Mouse (Mus musculus): ENCODE measurements around the gene Tdrd1.
"Not testable (repeated sequence)": the region's sequence is repeated elsewhere in the genome, so short reads cannot be mapped to it uniquely, and the experiment has no call there.

Tdrd1 gene

GRCm38 (mm10) chr19:56826047-56826631 lies at the start of gene Tdrd1:
Gene Tdrd1 (plus strand): TSS chr19:56826209.
- no peak for DNase-seq (ENCODE audit: low read depth)

- DNase-seq (ENCODE audit: low read depth), result no peak
Measured at GRCm38 (mm10) chr19:56776719-56777382, 49.2 kb upstream of the Tdrd1 start.

- DNase-seq (ENCODE audit: low read depth), result not testable (repeated sequence)
Measured at GRCm38 (mm10) chr19:56778532-56778931, 47.5 kb upstream of the Tdrd1 start.

- no peak for DNase-seq (ENCODE audit: low read depth)
Measured at GRCm38 (mm10) chr19:56787911-56788310, 38.1 kb upstream of the Tdrd1 start.

DNA sequence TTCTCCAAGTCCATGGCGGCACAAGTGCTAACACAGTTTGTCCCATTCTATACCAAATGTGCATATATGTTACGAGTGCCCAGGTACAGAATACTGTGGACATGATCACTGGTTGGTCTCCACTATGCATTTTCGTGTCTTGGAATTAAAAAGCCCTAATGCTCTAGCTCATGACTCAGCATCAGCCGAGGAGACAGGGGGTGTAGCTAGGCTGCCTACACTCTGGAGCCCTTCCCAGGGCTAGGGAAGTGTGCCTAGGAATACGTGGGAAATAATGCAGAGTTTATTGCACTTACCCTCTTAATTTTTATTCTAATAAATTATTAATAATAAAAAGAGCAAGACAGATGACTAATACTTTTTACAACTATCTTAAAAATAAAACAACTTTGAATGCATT lies 37.1 kb upstream of the Tdrd1 start:
- DNase-seq (ENCODE audit: low read depth), result no peak

- DNase-seq (ENCODE audit: low read depth), result no peak
Measured at GRCm38 (mm10) chr19:56797376-56797775, 28.6 kb upstream of the Tdrd1 start.

DNA sequence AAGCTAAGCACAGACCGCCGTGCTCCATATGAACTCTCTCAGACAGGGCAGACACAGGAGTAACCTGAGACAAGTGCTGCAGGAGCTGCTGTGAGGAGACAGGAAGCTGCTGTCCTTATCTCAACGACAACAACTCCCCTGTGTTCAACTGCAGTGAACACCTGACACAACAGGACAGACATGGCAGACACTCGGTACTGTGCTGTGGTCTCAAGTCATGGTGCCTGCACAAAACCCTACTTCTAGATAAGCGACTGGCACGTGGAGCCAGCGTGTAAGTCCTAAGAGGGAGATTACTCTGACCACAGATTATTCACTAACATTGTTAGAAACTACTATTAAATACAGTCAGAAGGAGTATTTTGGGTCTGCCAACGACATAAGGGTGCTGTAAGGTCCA lies 25.8 kb upstream of the Tdrd1 start:
- DNase-seq (ENCODE audit: low read depth), result no peak

GRCm38 (mm10) chr19:56800930-56801655 lies 24.9 kb upstream of the Tdrd1 start:
- no peak for DNase-seq (ENCODE audit: low read depth)

- peak; percentile 72 for DNase-seq (ENCODE audit: low read depth)
Measured at GRCm38 (mm10) chr19:56801656-56802351, 24.2 kb upstream of the Tdrd1 start.

- no peak for DNase-seq (ENCODE audit: low read depth)
Measured at GRCm38 (mm10) chr19:56802352-56802746, 23.7 kb upstream of the Tdrd1 start.

GRCm38 (mm10) chr19:56805366-56805765 lies 20.6 kb upstream of the Tdrd1 start:
- DNase-seq (ENCODE audit: low read depth), result no peak

- no peak for DNase-seq (ENCODE audit: low read depth)
Measured at GRCm38 (mm10) chr19:56807122-56807521, 18.9 kb upstream of the Tdrd1 start.

- DNase-seq (ENCODE audit: low read depth), result no peak
Measured at GRCm38 (mm10) chr19:56808771-56809170, 17.2 kb upstream of the Tdrd1 start.

DNA sequence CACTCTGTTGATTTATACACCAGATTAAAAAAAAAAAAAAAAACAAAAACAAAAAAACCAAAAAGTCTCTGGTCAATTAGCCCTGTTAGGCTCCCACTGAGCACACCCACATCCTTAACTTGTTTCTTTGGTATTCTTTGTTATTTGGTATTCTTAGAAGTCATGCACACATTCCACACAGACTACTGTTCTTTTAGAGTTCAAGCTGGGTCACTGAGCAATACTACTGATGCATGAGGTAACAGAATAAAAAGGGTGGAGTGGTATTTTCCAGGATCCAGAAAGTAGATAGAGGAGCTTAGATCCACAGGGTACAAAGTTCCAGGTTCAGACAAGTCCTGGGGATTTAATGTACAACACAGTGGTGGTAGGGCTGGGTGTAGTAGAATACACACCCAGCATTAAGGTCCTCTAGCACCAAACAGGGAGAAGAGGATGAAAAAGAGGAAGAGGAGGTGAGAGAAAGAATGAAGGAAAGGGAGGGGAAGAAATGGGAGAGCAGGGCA lies 15.3 kb upstream of the Tdrd1 start:
- no peak for DNase-seq (ENCODE audit: low read depth)

DNA sequence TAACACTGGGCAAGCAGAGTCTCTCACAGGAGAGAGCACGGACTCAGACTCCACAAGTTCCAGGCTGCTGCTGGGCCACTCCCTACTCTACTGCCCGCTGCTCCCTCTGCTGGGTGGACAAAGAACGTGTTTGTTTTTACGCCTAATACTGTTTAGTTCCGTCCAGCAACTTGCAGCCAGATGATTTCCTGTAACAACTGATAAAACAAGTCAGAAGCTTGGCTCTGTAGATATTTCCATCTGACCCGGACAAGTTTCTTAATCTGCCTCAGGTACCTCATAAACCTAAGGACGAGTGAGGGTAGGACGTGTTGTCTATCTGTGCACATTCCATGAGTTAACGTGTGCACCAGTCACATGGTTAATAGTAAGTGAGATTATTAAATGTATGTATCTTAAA lies 14.4 kb upstream of the Tdrd1 start:
- peak; percentile 65 for DNase-seq (ENCODE audit: low read depth)

DNA sequence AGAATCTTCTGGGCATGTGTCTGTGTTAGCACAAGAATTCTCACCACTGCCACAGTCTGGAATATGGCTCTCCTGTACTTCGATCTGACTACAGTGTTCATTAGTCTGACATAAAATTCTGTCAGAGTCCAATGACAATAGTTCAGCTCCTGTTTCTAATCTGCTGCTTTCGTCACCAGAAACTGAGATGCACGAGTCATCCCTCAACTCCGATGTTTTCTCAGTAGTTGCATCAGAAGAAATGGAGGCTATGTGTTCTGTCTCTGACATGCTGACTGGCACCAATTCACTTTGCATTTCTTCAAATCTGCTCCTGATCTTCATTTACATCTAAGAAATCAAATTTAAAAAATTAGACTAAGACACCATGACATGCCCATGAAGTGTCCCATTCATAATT lies 12.6 kb upstream of the Tdrd1 start:
- DNase-seq (ENCODE audit: low read depth), result no peak

DNA sequence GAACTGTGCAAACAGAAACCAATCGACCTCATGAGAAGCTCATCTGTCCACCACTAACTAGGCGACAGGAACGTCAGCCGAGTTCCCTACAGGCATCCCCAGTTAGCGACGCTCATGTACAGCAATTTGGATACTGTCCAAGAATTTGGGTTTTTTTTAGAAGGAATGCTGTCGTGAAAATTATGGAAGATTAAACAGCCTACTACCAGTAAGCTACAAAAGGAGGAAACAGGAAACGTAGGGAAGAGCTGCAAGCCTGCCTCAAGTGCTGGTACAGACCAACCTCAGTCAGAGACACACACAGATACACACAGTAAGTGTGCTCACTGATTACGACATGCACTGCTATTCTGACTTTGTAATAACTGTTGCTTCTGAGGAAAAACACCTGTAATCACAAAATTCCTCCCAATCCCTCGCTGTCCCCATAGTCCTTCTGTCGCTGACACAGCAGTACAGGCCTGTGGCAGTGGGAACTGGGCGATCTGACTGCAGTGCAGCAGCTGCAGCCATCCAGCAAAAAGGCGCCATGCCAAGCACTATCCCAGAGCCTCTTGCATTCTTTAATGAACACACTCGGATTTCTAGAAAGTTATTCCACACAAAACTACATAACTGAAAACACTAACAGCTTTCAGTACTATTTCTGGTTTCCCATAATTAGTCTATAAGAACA lies 8.0 kb upstream of the Tdrd1 start:
- no peak for DNase-seq (ENCODE audit: low read depth)

DNA sequence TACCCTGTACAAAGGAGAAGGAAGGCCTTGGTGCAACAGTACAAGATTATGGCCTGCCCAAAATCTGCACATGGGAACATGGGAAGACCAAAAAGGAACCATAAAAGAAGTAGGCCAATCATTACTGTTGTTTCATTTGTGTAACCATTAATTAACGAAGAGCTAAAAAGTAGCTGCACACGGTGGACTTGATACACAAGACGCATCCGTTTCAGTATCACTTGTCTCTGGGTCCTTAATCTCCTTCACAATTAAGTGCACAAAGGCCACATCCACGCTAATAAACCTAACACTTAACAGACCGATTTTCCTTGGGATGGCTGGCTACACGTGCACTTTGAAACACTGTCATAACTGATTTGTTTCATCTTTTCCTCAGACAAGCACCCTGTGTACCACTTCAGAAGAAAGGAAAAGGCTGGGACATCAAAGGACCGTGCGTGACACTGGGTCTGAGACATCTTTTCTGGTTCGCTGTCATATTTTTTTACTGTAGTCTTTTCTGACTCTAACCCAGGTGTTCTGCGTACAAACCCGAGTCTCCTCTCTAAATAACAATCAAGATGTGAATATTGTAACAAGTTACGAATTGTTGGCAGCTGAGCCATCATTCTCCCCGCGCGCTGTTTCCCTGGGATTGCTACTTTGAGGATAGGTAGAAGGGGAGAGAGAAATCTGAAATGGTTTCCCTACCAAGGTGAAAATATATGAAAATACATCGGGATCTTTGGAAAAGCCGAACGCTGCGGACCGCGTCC lies 4.8 kb upstream of the Tdrd1 start:
- DNase-seq (ENCODE audit: low read depth), result no peak

DNA sequence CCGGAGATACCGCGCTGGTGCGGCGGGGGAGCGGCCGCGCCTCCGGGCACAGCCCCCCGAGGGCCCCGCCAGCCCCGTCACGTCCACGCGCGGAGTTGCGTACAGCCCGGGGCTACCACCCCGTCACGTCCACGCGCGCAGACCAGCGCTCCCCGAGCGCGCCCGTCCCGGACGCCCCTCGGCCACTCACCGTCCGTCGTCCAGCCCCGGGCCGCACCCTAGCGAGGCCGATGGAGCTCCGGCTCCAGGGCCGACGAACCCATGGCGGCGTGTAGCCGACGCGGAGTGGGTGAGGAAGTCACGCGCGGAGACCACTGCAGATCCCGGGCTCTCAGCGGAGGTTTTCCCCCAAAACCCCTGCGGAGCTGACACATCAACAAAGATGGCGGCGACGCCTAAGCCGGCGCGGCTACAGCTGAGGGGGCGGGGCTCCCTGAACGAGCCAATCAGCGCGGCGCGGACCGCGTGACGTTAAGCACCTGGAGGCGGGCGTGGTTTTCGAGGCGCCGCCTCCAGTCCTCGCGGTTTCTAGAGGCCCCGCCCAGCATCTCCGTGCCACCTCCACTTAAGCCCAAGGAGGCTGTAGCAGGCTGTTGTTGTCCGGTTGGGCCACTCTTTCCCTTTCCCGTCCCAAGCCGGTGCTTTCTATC lies 4.1 kb upstream of the Tdrd1 start, which contains the start of gene Ccdc186:
TSS of gene Ccdc186 (minus strand) at position 393 of the 650 bp plus-strand sequence.
- peak; percentile 85 for DNase-seq (ENCODE audit: low read depth)

DNA sequence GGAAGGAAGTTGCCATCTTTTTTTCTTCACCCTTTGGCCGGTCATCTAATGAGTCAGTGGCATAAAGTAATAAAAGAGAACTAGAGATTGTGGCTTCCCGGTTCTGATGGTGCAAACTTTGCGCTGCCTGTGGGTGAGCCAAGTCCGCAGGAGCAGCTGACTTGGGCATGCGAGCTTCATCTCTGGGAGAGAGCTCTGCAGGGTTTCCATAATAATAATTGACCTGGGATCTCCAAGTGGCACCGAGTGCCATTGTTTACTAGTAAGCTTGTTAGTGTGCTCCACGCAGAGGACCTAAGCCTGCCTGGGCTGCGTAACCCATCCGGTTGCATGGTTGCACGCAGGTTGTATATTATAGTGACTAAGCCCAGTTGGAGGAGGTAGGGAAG lies 3.6 kb upstream of the Tdrd1 start:
- DNase-seq (ENCODE audit: low read depth), result no peak

DNA sequence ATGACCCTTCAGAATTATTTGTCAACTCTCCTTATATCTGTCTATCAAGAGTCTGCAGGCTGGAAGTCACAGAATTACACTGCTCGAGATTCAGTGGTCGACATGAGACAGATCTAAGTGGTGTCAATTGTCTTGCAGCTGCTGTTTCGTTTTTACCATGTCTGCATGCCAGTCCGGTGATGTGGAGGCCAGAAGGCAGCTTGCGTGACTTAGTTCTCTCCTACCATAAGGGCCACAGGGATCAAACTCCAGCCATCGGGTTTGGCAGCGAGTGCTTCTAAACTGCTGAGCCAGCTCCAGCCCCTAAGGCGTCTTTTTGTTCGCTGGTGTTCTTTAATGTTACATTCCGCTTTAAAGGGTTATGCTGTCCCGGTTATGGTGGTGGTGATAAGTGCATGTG lies 2.3 kb downstream of the Tdrd1 start:
- DNase-seq (ENCODE audit: low read depth), result no peak

Data from c-Kit-positive CD71-positive TER-119-negative erythroid progenitor cells, embryonic 14.5 days (primary cell).